Mouse (Mus musculus) heart, adult 8-10 months (tissue): ENCODE data around the gene Gtsf1l. TPM values are rescaled to one million over a fixed set of nuclear protein-coding genes. Genes with fewer than 3 reads are reported as not detected.

ENCODE experiments used
- DNase-seq: peaks from one replicate; pipeline ENCODE4 v3.0.0; 2022; ENCODE audit warnings: low spot score
- total RNA-seq, 4 experiments: library from RNA; stranded (reverse); gene quantifications; 2 replicates each; pipeline ENCODE4 v1.2.4; 2022

The Gtsf1l gene
- not detected for total RNA-seq

DNA sequence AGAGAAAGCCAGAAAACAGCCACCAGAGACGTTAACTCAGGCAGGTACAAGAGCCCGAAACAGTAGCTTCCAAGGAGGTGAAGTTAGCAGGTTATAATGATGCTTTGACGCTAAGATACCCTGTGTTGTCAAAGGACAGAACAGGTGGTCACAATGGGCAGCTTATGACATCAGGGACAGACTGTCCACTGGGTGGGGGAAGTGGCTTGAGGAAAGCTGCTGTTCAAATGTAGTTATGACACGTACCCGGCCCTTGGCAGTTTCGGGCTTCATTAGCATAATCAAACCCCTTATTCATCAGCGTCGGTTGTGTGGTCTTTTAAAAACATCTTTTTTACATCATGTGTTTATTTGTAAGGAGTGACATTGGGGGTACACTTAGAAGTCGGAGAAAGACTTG is at the start of gene Gtsf1l:
Gtsf1l (minus strand) TSS at position 128 of the 400 bp plus-strand sequence.
- no peak for DNase-seq

DNA sequence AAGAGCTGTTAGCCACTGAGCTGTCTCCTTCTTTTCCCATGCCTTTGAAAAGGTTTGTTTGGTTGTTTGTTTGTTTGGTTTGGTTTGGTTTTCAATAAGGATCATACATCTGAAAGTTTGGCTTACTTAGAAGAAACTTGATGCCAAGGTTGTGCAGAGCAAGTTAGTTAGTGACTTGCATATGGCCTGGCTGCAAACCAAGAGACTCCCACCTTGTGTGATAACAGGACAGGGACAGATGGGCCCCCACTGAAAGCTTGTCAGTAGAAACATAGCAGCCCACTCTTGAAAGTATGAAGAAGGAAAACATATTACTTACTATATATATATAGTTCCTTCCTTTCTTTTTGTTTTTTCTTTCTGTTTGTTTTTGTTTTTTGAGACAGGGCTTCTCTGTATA is 49.3 kb upstream of the Gtsf1l start:
- no peak for DNase-seq

DNA sequence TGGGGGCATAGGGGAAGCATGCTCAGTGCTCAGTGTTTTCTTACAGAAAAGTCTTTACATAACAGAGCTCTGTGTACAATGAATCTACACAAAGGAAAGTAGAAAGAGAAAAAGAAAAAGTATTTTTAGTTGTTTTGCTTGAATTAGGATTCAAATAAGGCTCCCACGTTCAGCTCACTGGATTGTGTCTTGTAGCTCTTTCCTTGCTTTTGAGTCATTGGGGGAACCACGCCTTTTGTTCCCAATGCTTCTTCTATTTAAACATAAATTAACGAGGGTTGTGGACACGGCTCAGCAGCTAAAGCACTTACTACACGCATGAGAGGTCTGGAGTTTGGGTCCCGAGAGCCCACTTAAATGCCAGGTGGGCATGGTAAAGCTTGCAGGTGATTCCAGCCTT is 48.3 kb upstream of the Gtsf1l start:
- no peak for DNase-seq

DNA sequence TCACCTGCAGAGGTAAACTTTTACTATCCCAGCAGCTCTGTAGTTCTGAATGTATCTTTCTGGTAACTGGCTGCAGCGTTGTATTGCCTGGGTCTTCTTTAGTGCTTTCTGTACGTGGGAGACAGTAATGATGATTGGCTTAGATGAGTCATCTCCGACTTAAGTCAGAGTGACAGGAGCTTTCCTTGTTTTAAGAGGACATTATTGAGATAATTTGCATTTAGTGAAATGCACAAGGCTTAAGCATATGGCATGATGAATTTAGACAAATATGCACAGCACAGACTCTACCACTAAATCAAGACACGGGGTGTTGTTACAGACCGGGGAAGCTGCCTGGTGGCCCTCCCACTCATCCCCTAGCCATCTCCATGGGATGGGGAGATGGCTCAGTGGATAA is 44.7 kb upstream of the Gtsf1l start:
- DNase-seq: no peak

DNA sequence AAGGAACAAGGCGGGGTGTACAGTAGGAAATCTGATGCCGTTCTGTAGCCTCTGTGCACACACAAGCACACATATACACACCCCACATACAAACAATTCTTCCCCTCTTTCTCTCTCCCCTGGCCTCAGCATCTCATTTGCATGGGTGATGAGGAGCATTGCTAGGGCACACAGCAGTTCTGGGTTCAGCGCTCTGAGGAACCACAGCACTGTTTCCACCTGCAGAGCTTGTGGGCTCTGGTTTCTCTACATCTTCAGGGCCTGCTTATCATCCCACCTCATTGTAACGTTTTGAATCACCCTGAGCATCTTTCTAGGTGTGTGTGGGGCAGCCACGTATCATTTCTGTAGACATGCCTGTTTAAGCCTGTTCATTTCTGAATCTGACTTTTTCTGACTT is 43.2 kb upstream of the Gtsf1l start:
- no peak for DNase-seq

DNA sequence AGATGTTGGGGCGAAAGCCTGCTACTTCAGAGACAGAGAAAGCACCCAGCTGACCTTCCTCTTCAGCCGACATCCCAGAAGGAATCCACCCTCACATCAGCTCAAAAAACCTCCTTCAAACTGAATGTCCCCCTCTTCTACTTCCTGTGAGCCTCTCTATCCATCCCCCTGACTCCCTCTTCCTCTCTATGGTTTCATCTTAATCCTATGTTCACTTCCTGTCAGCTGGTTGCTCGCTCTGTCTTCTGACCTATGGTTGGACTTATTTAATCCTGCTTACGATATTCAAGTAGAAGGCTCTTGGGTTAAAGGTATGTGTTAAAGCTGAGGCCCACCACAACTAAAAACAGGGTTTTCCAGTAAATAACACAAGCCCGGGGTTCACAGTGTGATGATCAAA is 35.8 kb upstream of the Gtsf1l start:
- no peak for DNase-seq

DNA sequence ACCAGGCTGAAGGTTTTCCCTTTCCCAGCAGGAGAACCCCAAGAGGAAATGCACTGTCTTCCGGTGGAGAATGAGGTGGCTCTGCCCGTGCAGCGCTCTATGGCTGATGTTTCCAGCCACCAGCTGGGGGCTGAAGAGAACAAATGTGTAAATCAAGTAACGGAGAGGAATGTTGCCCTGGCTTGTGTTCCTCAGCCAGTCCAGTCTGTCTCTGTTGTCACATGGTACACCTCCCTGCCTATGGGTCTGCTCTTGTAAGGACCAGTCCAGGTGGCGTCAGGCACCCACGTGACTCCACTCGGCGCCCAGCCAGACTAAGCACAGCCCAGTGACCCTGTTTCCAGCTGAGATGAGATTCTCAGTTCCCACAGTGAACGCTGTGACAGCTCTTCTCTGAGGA is 34.7 kb upstream of the Gtsf1l start:
- peak; percentile 8 for DNase-seq

DNA sequence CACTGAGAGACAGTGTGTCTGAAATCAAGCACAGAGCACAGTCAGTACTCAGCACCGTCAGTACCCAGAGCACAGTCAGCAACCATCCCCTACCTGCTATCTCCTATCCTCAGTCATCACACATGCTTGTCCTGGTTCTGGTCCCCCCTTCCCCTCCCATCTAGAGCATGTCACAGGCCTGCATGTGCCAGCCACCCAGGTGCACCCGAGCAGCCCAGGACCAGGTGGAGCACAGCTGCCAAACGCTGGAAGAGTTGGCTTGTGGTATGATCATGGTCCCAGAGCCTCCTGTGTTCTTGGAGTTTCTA is 33.7 kb upstream of the Gtsf1l start:
- DNase-seq: no peak

DNA sequence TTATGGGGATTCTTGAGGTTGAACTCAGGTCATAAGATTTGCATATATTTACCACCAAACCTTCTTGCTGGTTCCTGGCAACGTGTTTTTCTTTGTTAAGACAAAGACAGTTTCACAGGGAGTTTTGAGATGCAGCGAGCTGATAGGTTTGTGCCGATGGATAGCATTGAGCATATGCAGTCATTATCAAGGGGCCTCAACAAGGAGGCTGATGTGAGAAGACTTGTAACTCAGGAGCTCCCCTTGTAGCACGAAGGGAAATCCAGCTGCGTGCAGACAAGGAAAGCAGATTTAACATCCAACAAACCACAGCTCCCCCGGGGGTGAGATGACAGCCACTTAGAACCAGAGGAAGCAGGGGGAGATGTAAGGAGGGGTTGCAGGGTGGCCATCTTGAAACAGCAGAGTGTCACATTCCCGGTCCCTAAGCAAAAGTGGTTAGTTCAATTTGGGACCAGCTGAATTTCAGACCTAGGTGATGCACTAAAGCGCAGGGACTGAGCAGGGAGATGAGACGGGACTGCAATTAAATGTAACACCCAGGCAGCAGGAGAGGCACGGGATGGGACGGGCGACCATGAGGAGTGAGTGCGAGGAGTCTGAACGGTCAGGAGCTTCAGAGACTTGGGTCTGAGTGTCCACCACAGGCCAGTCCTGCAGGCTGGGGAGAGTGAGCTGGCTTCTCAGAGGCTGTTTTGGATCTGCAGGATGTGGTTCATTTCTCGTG is 33.1 kb upstream of the Gtsf1l start:
- no peak for DNase-seq

DNA sequence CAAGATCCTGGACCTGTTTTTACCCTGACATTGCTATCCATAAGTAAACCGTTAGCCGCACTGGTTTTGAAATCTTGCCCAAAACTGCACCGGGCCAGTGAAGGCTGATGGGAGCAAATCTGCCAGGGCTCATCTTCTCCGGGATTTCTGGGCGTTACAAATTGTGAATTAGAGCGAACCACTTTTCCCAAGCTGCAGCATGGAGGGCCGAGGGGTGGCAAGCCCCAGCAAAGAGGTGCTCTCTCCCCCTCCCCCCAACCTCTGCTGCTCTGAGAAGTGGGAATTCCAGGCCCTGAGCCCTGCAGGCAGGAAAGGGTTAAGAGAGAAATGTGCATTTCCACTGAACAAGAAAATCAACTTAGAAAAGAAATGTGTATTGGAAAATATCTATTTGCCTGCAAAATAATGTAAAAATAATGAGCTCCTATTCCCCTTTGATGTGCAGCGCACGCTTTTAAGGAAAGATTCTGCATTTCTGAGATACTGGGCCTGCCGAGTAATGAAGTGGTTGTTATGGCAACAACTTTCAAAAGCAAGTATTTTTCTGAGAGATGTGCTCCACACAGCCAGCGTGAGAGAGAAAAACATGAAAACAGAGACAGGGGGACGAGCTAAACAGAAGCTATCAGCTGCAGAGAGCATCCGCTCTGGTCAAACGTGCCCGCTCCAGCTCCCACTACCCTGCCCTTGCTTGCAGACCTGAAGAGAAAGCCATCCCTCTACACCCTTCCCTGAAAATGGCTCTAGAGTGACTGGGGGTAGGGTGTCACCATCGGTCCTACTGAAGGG is 24.0 kb upstream of the Gtsf1l start:
- DNase-seq: no peak

DNA sequence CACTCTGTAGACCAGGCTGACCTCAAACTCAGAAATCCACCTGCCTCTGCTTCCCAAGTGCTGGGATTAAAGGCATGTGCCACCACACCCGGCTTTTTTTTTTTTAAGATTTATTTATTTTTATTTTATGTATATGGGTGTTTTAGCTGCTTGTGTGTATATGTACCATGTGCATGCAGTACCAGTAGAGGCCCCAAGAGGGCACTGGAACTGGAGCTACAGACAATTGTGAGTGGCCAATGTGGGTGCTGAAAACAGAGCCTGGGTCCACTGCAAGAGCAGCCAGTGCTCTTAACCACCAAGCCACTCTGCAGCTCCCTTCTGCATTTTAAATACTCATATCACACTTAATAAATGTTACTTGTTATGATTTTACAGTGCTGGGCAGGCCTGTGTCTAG is 23.1 kb upstream of the Gtsf1l start:
- DNase-seq: no peak

DNA sequence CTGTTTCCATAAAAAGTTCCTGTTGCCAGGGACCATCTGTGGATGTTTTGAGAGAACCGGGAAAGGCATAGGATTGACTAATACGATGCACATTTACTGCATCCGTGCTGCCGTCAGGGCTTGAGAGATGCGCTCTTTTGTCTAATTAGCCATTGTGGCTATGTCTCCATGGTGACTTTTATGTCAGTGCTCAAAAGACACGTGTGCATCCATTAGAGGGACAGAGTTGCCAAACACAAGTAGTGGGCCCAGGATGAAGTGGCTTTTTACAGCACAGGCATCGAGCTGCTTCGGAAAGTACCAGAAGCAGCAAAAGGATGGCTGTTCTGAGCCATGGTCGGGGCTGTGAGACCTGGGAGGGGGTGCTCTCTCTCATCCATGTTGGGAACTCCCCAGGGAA is 20.7 kb upstream of the Gtsf1l start:
- DNase-seq: no peak

DNA sequence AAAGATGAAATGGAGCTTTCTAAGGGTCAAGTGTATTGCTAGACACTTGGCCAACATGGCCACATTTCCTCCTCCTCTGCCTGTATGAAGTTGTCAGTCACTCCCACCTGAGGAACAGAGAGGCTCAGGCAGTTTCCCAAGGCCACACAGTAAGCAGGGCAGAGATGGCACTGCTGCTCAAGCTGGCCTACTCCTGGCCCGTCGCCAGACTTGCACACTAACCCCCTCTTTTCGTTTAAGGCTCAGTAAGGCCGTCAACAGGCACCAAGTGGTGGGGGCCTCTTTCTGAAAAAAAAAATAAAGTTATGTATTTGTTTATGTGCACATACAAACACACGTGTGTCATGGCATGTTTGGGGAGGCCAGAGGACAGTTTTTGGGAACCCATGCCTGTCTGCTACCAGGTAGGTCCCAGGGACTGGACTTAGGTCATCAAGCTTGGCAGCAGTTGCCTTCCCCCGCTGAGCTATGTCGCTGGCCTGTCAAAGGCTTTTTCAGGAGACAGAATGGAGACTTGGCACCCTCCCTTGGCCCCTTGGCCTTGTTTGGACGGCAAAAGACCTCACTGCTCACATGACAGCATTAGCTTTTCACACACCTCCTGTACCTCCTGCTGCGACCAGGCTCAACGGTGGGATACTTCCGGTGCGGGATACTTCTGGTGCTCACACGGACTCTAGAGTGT is 16.6 kb upstream of the Gtsf1l start:
- no peak for DNase-seq

DNA sequence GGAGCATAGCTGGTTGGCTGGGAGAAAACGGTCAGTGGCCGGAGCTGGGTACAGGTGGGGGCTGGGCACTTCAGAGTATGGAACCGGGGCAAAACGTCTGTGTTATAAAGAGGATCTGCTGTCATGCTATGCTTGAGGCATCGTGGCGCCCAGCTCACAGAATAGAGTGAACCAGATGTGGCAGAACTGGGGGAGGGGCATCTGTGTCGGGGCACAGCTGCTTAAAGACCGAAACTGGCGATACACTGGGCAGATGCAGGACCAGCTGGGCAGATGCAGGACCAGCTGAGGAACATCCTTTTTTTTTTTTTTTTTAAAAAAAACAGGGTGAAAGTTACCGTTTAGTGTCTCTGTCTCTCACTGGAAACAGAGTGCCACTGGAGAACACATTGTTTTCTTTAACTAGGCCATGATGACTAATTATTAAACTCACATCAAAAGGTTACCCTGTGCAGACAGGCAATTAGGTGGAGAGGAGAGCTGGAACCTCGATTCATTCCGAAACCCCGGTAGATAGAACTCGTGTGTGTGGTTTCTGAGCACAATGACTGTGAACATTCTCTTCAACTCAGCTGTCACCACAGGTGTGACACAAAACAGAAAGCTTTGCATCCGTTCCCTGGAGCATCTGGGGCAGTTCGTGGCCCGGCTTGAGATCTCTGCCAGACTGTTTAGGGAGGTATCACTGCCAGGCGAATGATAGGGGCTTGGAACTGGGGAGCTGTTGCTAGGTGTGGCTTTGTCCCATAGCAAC is 15.4 kb upstream of the Gtsf1l start:
- no peak for DNase-seq

DNA sequence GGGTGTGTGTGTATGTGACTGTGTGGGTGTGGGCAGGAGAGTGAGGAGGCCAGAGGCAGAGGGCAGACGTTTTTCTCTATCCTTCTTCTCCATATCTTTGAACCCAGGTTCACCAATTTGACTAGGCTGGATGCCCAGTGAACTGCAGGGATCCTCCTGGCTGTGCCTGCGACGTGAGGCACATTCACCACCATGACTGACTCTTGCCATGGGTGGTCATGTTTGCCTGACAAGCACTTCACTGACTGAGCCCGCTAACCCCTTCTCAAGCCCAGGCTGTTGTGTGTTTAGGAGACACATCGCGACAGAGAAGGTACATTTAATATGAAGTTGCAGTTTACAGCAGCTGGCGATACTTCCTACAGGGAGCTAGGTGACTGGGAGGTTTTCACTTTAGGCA is 14.6 kb upstream of the Gtsf1l start:
- DNase-seq: no peak

DNA sequence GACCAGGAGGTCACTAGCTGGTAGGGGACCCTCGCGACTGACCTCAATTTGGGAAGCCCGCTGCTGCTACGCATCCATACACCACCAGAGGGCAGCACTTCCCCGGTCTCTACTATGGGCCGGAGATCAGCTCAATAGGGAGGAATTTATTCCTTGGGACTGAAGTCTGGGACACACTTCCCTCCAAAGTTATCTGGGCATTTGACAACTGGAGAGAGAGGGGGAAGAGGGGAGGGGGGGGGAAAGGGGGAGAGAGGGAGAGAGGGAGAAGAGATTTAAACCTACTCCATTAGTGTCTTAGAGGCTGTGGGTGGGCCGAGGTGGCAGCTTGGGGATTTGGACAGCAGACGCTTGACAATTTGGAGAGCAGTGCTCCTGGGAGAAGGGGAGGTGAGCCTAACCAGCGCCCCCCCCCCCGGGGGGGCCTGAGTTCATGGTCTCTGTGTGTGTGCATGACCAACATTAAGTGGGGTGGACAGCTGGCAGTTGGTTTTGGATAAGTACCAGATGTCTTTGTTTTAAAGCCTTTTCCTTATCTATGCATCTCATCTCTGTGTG is 14.1 kb upstream of the Gtsf1l start:
- peak; percentile 49 for DNase-seq

DNA sequence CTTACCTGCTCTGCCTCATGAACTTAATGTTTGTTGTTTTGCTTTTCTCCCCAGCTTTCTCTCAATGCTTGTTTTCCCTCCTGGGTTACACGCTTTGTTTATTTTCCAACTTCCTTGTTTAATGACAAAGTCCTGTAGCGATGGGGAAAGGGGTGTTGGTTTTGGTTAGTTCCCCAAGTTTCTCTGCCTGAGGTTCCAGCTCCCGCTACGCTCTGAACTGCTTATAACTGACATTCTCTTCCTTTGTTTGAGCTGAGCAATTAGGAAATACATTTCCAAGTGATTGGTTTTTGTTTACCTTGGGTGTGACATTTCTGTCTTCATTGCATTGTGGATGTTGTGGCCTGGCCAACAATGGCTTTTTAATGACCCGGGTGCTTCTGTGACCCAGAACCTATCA is 12.9 kb upstream of the Gtsf1l start:
- no peak for DNase-seq

DNA sequence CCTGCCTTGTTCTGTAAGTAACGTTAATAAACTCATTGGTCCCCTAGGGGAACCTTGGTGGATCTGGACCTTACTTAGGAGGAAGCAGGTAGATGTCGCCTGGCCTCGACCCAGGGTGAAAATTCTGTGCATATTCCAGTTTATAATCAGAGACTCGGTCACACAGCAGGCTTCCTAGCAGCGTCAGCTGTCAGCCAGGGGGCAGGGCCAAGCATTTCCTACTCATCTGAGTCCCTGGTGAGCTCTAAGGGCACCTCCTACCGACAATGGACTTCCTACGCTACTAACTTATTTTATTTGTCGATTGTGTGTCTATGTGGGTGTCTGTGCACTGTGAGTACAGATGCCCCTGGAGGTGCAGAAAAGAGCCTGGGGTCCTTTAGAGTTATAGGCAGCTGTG is 12.3 kb upstream of the Gtsf1l start:
- no peak for DNase-seq

DNA sequence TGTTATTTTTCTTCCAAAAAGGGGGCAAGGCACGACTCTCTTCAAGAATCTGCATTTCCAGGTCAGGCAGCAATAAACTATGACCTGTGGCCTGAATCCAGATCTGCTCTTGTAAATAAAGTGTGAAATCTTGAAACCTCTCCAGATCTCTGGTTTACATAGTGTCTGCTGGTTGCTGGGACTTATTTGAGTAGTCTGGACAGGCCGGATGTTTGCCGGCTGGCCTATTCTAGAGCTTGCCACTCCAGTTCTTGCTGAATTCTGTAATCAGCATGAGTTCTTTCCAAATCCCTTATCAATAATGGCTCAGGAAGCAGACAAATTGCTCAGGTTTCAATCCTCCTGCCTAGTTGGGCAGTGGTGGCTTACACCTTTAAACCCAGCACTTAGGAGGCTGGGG is 8.1 kb upstream of the Gtsf1l start:
- no peak for DNase-seq

DNA sequence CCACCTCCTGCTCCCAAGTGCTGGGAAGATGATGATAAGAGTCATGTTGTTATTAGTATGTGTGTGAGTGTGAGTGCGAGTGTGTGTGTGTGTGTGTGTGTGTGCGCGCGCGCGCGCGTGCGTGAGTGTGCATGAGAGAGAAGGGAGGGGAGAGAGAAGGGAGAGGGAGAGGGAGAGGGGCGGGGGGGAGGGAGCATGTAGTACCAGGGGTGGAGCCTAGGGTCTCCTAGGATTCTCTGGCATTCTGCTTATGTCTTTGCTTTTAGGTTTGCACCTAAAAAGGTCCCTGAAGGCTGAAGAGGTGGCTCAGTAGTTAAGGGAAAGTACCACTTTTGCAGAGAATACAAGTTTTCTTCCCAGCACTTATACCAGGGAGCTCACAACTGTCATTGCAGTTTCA is 7.3 kb upstream of the Gtsf1l start:
- DNase-seq: no peak

DNA sequence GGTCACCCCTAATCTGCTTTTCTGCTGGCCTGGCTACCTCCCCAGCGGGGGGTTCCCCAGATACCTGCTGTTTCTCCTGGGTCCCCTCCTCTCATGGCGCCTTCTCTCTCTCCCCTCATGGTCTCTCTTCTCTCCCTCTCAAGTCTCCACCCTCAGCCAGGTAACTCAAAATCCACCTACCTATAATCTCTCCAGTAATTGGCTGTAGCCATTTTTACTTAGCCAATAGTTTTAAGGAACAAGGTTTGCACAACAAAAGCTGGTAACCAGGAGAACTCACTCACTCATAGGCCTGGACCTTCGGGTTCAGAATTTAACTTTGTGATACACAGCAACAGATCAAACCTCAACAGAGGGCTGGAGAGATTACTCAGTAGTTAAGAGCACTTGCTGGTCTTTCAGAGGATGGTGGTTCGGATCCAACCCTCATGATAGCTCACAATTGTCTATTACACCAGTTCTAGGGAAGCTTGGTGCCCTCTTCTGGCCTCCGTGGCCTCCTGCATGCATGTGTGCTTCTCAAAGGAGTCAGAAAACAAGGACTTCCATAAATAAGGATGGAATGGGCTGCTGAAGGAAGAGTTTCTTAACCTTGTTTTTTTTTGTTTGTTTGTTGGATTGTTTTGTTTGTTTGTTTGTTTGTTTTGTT is 1.9 kb upstream of the Gtsf1l start:
- DNase-seq: no peak
